Mouse (Mus musculus) liver, adult 2 months (tissue): ENCODE measurements around the gene Rap1b. TPM values are rescaled to one million over a fixed set of nuclear protein-coding genes. Genes with fewer than 3 reads are reported as not detected.

Experiments used
- DNase-seq: peaks from one replicate; pipeline ENCODE4 v3.0.0-alpha.2; 2011; ENCODE audit warnings: low read depth, low spot score; ENCODE audit errors: extremely low read depth
- H3K27ac ChIP-seq: fragments of 200-500 bp; replicated peaks from 2 replicates; pipeline ENCODE4 v1.5.1; 2012; ENCODE audit warnings: low read depth, mild to moderate bottlenecking, control low read depth, inconsistent platforms, low read length; ENCODE audit not compliant: insufficient read depth
- H3K27me3 ChIP-seq: fragments of 200-500 bp; 2 replicates; pipeline ENCODE4 v1.6.1; 2012; ENCODE audit warnings: mild to moderate bottlenecking, moderate library complexity, low read length, inconsistent platforms; ENCODE audit not compliant: control insufficient read depth, insufficient read depth
- H3K36me3 ChIP-seq: fragments of 200-500 bp; 2 replicates; pipeline ENCODE4 v1.6.1; 2012; ENCODE audit warnings: low read length, inconsistent platforms; ENCODE audit not compliant: control insufficient read depth, insufficient read depth
- H3K4me1 ChIP-seq: fragments of 200-500 bp; 2 replicates; pipeline ENCODE4 v1.6.1; 2011; ENCODE audit warnings: low read length; ENCODE audit not compliant: control insufficient read depth, insufficient read depth
- H3K4me3 ChIP-seq: fragments of 200-500 bp; 2 replicates; pipeline ENCODE4 v1.5.1; 2011; ENCODE audit warnings: low read depth, mild to moderate bottlenecking, control low read depth, low read length, moderate library complexity; ENCODE audit not compliant: insufficient read depth
- H3K79me2 ChIP-seq: fragments of 200-500 bp; 2 replicates; pipeline ENCODE4 v1.6.1; 2012; ENCODE audit warnings: inconsistent platforms, mild to moderate bottlenecking, low read length, moderate library complexity; ENCODE audit not compliant: control insufficient read depth, insufficient read depth
- H3K9ac ChIP-seq: fragments of 200-500 bp; 2 replicates; pipeline ENCODE4 v1.6.1; 2012; ENCODE audit warnings: low read depth, mild to moderate bottlenecking, control low read depth, inconsistent platforms, low read length
- CTCF ChIP-seq: fragments of 200-500 bp; IDR thresholded peaks from 2 replicates; pipeline ENCODE4 v1.5.1; 2011; ENCODE audit warnings: low read depth, low read length, control low read depth
- POLR2A ChIP-seq: fragments of 200-500 bp; IDR thresholded peaks from 2 replicates; pipeline ENCODE4 v1.6.1; 2011; ENCODE audit warnings: low read length, control low read depth; ENCODE audit not compliant: insufficient read depth; ENCODE audit errors: extremely low read depth
- WGBS: fragments of 180-500 bp; shearing (Covaris S2); methylation state at CpG from one replicate; pipeline ENCODE4 v1.1.7; 2018; 5-methylcytosine and 5-hydroxymethylcytosine counted together
- polyA plus RNA-seq: library from polyadenylated mRNA; depleted of rRNA; stranded (reverse); fragments of >200 nt; gene quantifications from 2 replicates; pipeline ENCODE4 v1.2.3, GENCODE M21; 2012
- total RNA-seq: library from RNA; depleted of rRNA; stranded (reverse); fragments of >200 nt; gene quantifications from 2 replicates; pipeline ENCODE4 v1.2.3, GENCODE M21; 2014

The Rap1b gene
- total and polyA plus RNA-seq, 2 experiments = 12.5 to 44.6 TPM

DNA sequence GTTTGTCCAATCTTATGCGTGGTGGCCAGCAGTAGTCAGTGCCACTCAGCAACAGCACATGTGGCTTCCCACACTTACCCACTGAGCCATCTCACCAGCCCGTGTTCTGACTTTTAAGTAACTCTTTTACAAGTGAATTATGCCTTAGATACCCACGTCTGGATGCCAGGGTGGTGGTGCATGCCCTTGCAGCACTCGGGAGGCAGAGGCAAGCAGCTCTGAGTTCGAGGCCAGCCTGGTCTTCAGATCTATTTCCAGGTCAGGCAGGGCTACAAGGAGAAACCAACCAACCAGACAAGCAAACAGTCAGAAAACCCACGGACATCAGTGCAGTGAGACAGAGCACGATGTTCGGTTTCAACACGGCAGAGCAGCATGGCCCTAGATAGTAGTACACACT is 43.9 kb downstream of the Rap1b start:
- TF ChIP-seq CTCF (no peak), POLR2A (no peak)
- no peak overlapping the region for H3K9ac ChIP-seq
- H3K4me1 ChIP-seq = peaks cover 6% of the 10 kb centered on the region; the same call in 1 of the 2 replicates
- no peak overlapping the region for H3K27ac ChIP-seq
- whole genome bisulfite sequencing = 95% methylated on average over 9 of the region's 9 CpGs
- H3K27me3 ChIP-seq = no peaks in the 10 kb centered on the region
- no peak overlapping the region for H3K4me3 ChIP-seq
- DNase-seq = no peak
- H3K36me3 ChIP-seq = no peaks in the 10 kb centered on the region
- H3K79me2 ChIP-seq = no peaks in the 10 kb centered on the region

DNA sequence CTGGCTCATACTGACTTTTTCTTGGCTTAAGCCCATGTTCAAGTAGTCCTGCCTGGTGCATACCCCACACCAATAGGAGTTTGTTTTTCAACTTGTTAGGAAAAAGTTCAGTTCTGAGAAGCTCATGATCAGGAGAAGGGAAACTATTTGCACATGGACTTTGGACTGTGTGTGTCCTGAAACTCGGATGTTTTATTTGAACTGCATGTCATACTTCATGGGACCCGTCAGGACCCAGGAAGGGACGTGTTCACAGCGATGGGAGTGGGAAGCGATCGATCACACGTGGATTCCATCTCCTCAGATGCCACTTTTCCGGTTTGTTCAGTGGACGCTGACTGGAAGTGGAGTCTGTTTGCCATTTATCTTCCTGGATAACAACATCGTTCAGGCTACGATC is 46.0 kb downstream of the Rap1b start:
- peak; percentile 60 for DNase-seq
- H3K36me3 ChIP-seq = no peaks in the 10 kb centered on the region
- H3K4me1 ChIP-seq = peaks cover 6% of the 10 kb centered on the region; the same call in 1 of the 2 replicates
- H3K27me3 ChIP-seq = no peaks in the 10 kb centered on the region
- no peak overlapping the region for H3K9ac ChIP-seq
- TF ChIP-seq POLR2A = no peak
- TF ChIP-seq CTCF = no peak
- H3K79me2 ChIP-seq = no peaks in the 10 kb centered on the region
- WGBS = 70% methylated on average over 11 of the region's 11 CpGs
- H3K27ac ChIP-seq = no peak overlapping the region; the same call in 1 of the 2 replicates
- no peak overlapping the region for H3K4me3 ChIP-seq

DNA sequence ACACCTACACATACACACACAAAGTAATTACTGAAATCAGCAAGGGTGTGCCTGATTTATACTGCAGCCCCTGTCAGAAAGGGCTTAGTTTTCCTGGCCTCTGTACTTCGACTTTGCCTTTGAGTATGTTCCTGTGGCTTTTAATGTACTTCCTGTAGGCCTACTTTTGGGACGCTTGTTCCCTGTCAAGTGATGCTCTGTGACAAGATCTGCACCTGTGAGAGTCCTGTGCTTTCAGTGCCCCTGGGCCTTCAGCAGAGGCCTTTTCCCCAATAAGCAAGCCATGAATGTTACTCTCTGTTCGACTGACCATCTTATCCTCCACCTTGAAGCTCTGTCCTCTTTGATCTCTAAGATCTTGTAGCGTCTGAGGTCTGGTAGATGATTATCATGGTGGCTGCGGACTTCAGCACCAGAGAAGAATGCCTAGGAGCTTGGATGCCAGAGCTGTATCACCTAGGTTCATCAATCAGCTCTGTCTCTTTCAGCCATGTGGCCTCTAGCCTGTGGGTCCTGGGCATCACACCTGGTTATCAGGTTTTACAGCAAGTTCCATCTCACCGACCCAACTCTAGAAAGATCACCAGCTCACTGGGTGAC is 47.3 kb downstream of the Rap1b start:
- peaks cover 6% of the 10 kb centered on the region; the same call in 1 of the 2 replicates for H3K4me1 ChIP-seq
- no peak overlapping the region for H3K4me3 ChIP-seq
- DNase-seq = no peak
- no peaks in the 10 kb centered on the region for H3K27me3 ChIP-seq
- no peak overlapping the region for H3K9ac ChIP-seq
- no peaks in the 10 kb centered on the region for H3K36me3 ChIP-seq
- no peak overlapping the region for H3K27ac ChIP-seq
- WGBS = 82% methylated on average over 6 of the region's 6 CpGs
- TF ChIP-seq CTCF = no peak
- TF ChIP-seq POLR2A = no peak
- no peaks in the 10 kb centered on the region for H3K79me2 ChIP-seq

DNA sequence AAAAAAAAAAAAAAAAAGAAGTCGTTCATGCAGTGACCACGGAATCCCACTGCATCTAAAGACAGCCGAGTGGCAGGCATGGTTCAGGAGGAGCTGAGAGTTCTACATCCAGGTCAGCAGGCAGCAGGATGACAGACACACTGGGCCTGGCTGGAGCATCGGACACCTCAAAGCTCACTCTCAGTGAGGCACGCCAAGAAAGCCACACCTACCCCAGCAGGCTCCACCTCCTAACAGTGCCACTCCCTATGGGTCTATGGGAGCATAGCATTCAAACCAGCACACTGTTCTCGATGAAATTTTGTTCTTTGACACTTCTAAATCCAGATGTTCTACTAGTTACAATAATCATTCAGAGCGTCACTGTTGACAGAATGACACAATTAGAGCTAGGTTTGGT is 48.2 kb downstream of the Rap1b start:
- 79% methylated on average over 7 of the region's 7 CpGs for WGBS
- TF ChIP-seq CTCF = no peak
- TF ChIP-seq POLR2A = no peak
- no peak for DNase-seq

DNA sequence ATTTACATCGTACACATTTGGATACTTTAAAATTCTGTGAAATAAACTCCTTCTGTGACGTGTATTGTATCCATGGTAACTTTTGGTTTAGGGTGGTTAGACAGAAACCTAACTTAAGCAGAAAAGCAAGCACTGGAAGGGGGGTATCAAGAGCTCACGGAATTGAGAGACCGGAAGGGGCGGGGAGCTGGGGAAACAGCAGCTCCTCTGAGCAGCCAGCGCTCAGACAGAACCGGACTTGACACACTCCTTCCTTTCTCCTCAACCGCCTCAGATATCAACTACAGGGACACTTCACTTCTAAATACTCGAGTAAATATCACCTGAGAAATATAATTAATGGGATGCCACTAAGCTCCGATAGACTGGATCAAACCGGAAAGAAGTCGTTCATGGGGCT is 48.7 kb downstream of the Rap1b start:
- no peak for TF ChIP-seq CTCF
- no peak for TF ChIP-seq POLR2A
- whole genome bisulfite sequencing = 91% methylated on average over 12 of the region's 12 CpGs

More for the DNA sequence above, 48.2 kb downstream of the Rap1b start:
- no peak overlapping the region for H3K27ac ChIP-seq
- no peaks in the 10 kb centered on the region for H3K27me3 ChIP-seq
- H3K36me3 ChIP-seq = no peaks in the 10 kb centered on the region
- H3K9ac ChIP-seq = no peak overlapping the region
- H3K4me1 ChIP-seq = peaks cover 6% of the 10 kb centered on the region; the same call in 1 of the 2 replicates
- no peak overlapping the region for H3K4me3 ChIP-seq
- H3K79me2 ChIP-seq = no peaks in the 10 kb centered on the region

DNA sequence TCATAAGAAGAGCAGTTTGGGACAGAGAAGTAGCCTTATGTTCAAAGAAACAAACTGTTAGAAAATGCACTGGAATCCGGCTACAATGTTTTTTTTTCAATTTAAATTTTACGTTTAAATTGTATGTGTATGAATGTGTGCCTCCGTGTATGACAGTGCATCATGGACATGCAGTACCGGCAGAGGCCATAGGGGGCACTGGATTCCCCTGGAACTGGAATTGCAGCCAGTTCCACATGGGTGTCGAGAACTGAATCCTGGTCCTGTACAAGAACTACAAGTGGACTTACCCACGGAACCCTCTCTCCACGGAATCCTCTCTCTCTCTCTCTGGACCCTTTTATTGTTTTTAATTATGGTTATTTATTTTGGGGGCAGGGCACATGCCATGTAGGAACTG is 49.7 kb downstream of the Rap1b start:
- H3K9ac ChIP-seq = no peak overlapping the region
- peaks cover 6% of the 10 kb centered on the region; the same call in 1 of the 2 replicates for H3K4me1 ChIP-seq
- H3K36me3 ChIP-seq = no peaks in the 10 kb centered on the region
- DNase-seq = no peak
- WGBS = 99% methylated on average over 7 of the region's 7 CpGs
- no peak overlapping the region for H3K4me3 ChIP-seq
- no peak overlapping the region for H3K27ac ChIP-seq
- H3K79me2 ChIP-seq = no peaks in the 10 kb centered on the region
- TF ChIP-seq CTCF = peak; percentile 55; the same call in 1 of the 2 replicates
- no peak for TF ChIP-seq POLR2A
- no peaks in the 10 kb centered on the region for H3K27me3 ChIP-seq

More for the DNA sequence above, 48.7 kb downstream of the Rap1b start:
- no peak for DNase-seq
- Histone ChIP-seq H3K27ac (no peak overlapping the region), H3K4me1 (peaks cover 6% of the 10 kb centered on the region; the same call in 1 of the 2 replicates), H3K36me3 (no peaks in the 10 kb centered on the region), H3K4me3 (no peak overlapping the region), H3K79me2 (no peaks in the 10 kb centered on the region), H3K9ac (no peak overlapping the region), H3K27me3 (no peaks in the 10 kb centered on the region)
